Mouse (Mus musculus) frontal cortex, adult 2 months (tissue): Measurements from ENCODE around the gene Kat7. TPM values are rescaled to one million over a fixed set of nuclear protein-coding genes. Genes with fewer than 3 reads are reported as not detected.

Experiments
- DNase-seq, 2 experiments: peaks; one replicate each; pipeline ENCODE4 v3.0.0; 2022; ENCODE audit warnings: low spot score in 1 of 2; ENCODE audit errors: extremely low spot score in 1 of 2
- polyA plus RNA-seq: library from polyadenylated mRNA; depleted of rRNA; stranded (reverse); fragments of >200 nt; gene quantifications from 2 replicates; pipeline ENCODE4 v1.2.3, GENCODE M21; 2012; rRNA removed

The Kat7 gene
- polyA plus RNA-seq, 1 experiment, result 55.2 TPM

- no peak for DNase-seq
Measured at GRCm38 (mm10) chr11:95245456-95245855, 64.6 kb downstream of the Kat7 start.

GRCm38 (mm10) chr11:95242653-95243052 lies 67.4 kb downstream of the Kat7 start:
- DNase-seq, result no peak

DNA sequence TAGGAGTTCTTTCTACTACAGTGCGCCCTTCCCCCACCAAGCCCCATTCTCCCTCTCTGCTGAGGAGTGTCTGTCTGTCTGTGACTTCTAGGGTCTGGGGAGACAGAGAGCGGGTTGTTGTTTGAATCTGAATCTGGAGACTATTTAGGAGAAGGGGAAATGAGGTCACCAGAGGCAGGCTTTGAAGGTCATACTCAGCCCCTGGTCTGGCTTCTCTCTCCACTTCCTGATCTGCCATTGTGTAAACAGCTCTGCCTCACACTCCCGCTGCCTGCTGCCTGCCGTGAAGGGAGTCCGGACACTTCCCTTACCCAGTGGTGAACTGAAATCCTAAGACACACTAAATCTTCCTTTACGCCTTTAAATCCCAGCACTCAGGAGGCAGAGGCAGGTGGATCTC lies 71.6 kb downstream of the Kat7 start:
- DNase-seq, result no peak

DNA sequence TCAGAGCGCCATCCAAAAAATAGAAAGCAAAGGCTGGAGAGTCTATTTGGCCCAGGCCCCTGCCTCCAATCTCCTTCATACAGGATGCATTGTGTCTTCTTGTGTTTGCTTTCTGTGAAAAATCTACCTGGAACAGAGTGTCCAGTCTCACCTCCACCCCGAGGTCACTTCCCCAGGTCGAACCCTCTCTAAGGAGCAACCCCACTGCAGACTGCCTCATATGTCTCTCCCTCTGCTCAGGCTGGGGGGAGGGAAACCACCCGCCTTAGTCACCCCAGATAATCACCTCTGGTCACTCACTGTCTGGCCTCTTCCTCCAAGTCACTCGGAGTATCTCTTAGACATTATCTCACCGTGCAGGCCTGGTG lies 77.7 kb downstream of the Kat7 start:
- no peak for DNase-seq

DNA sequence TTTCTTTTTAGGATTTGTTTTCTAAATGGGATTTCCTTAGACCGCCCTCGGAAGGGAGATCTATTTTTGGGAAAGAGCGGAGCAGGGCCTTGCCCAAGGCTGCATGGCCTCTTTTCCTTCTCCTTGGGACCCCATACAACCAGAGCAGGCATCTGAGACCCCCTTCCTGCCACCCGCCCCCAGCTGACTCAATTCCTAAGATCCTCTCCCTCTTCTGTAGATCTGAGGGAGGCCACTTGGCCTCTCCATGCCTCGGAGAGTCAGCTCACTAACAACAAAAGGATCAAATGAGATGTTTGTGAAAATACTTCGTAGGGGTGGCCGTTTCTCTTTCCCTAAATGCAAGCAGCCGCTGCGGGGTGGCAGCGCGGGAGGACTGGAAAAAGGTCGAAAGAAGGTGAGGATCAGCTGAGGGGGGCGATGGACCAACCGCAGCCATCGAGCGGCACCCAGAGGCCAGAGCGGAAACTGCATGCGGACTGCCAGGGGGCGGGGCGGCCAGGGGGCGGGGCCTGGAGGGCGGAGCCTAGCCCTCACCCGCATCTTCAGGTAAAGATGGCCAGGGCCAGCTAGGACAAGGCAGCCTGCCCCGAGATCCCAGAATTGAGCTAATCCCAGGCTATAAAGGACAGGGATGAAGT lies 78.2 kb downstream of the Kat7 start:
- peak in 1 of 2 experiments; percentile 83 for DNase-seq

- DNase-seq, result no peak
Measured at GRCm38 (mm10) chr11:95227467-95227866, 82.6 kb downstream of the Kat7 start.

GRCm38 (mm10) chr11:95225448-95225847 lies 84.6 kb downstream of the Kat7 start:
- DNase-seq, result no peak

Other genes starting within 250 kb of the Kat7 start
- gene Itga3, start 233.4 kb downstream of the Kat7 start, polyA plus RNA-seq, result 12.7 and 14.0 TPM in 2 replicates
- 0.19 TPM in 1 of 2 replicates, not detected in the other for gene Dlx3, start 190.1 kb downstream of the Kat7 start, polyA plus RNA-seq
- gene Dlx4, start 164.0 kb downstream of the Kat7 start, polyA plus RNA-seq, result 0.08 TPM in 1 of 2 replicates, not detected in the other
- gene Tac4, start 48.7 kb downstream of the Kat7 start, polyA plus RNA-seq, result 0.12 TPM in 1 of 2 replicates, not detected in the other
- 11.4 and 12.5 TPM in 2 replicates for gene Fam117a, start 26.8 kb upstream of the Kat7 start, polyA plus RNA-seq
- gene Slc35b1, start 74.4 kb upstream of the Kat7 start, polyA plus RNA-seq, result 78.3 and 78.6 TPM in 2 replicates
- 124 and 144 TPM in 2 replicates for gene Spop, start 103.8 kb upstream of the Kat7 start, polyA plus RNA-seq
- 12.5 and 15.2 TPM in 2 replicates for gene Nxph3, start 204.3 kb upstream of the Kat7 start, polyA plus RNA-seq